Mouse (Mus musculus): Measurements from ENCODE around the gene Pcsk5. TPM values are rescaled to one million over a fixed set of nuclear protein-coding genes. Genes with fewer than 3 reads are reported as not detected.
A peak's percentile ranks its signal among the peaks of the same experiment; 100 is the strongest.

Gene Pcsk5
- polyA plus RNA-seq, 1 experiment = 6.3 TPM

- DNase-seq (ENCODE audit: low read depth) = no peak
- TF ChIP-seq POLR2A (IDR thresholded peaks at IDR 0.05; ENCODE audit: borderline replicate concordance, extremely low read depth, insufficient read depth, insufficient read length, poor library complexity, severe bottlenecking) = no peak
- TF ChIP-seq CTCF (IDR thresholded peaks at IDR 0.05; ENCODE audit: borderline replicate concordance, extremely low read depth, insufficient read depth, insufficient read length) = no peak
These were observed 366.2 kb downstream of the Pcsk5 start for GRCm38 (mm10) chr19:17471196-17471595.

GRCm38 (mm10) chr19:17467556-17468211, 369.7 kb downstream of the Pcsk5 start:
- peak; percentile 82 for DNase-seq (ENCODE audit: low read depth)
- TF ChIP-seq CTCF (IDR thresholded peaks at IDR 0.05; ENCODE audit: borderline replicate concordance, extremely low read depth, insufficient read depth, insufficient read length) (peak; percentile 69; the same call in 1 of the 2 replicates), POLR2A (IDR thresholded peaks at IDR 0.05; ENCODE audit: borderline replicate concordance, extremely low read depth, insufficient read depth, insufficient read length, poor library complexity, severe bottlenecking) (no peak)

- TF ChIP-seq CTCF (IDR thresholded peaks at IDR 0.05; ENCODE audit: borderline replicate concordance, extremely low read depth, insufficient read depth, insufficient read length) (no peak), POLR2A (IDR thresholded peaks at IDR 0.05; ENCODE audit: borderline replicate concordance, extremely low read depth, insufficient read depth, insufficient read length, poor library complexity, severe bottlenecking) (no peak)
- DNase-seq (ENCODE audit: low read depth) = no peak
These were observed 385.4 kb downstream of the Pcsk5 start for GRCm38 (mm10) chr19:17452001-17452400.

- no peak for DNase-seq (ENCODE audit: low read depth)
- no peak for TF ChIP-seq CTCF (IDR thresholded peaks at IDR 0.05; ENCODE audit: borderline replicate concordance, extremely low read depth, insufficient read depth, insufficient read length)
- no peak for TF ChIP-seq POLR2A (IDR thresholded peaks at IDR 0.05; ENCODE audit: borderline replicate concordance, extremely low read depth, insufficient read depth, insufficient read length, poor library complexity, severe bottlenecking)
These were observed 393.9 kb downstream of the Pcsk5 start for GRCm38 (mm10) chr19:17443581-17443980.

- DNase-seq (ENCODE audit: low read depth) = peak; percentile 29
These were observed 397.8 kb downstream of the Pcsk5 start for GRCm38 (mm10) chr19:17439476-17440189.

GRCm38 (mm10) chr19:17436651-17437050, 400.8 kb downstream of the Pcsk5 start:
- TF ChIP-seq POLR2A (IDR thresholded peaks at IDR 0.05; ENCODE audit: borderline replicate concordance, extremely low read depth, insufficient read depth, insufficient read length, poor library complexity, severe bottlenecking) = no peak
- no peak for TF ChIP-seq CTCF (IDR thresholded peaks at IDR 0.05; ENCODE audit: borderline replicate concordance, extremely low read depth, insufficient read depth, insufficient read length)
- DNase-seq (ENCODE audit: low read depth) = no peak

More at GRCm38 (mm10) chr19:17439476-17440189, 397.8 kb downstream of the Pcsk5 start:
- TF ChIP-seq CTCF (IDR thresholded peaks at IDR 0.05; ENCODE audit: borderline replicate concordance, extremely low read depth, insufficient read depth, insufficient read length) (no peak), POLR2A (IDR thresholded peaks at IDR 0.05; ENCODE audit: borderline replicate concordance, extremely low read depth, insufficient read depth, insufficient read length, poor library complexity, severe bottlenecking) (no peak)

GRCm38 (mm10) chr19:17428561-17428914, 408.9 kb downstream of the Pcsk5 start:
- TF ChIP-seq CTCF (IDR thresholded peaks at IDR 0.05; ENCODE audit: borderline replicate concordance, extremely low read depth, insufficient read depth, insufficient read length) (no peak), POLR2A (IDR thresholded peaks at IDR 0.05; ENCODE audit: borderline replicate concordance, extremely low read depth, insufficient read depth, insufficient read length, poor library complexity, severe bottlenecking) (no peak)
- DNase-seq (ENCODE audit: low read depth) = no peak

GRCm38 (mm10) chr19:17427824-17428560, 409.4 kb downstream of the Pcsk5 start:
- DNase-seq (ENCODE audit: low read depth) = no peak
- TF ChIP-seq CTCF (IDR thresholded peaks at IDR 0.05; ENCODE audit: borderline replicate concordance, extremely low read depth, insufficient read depth, insufficient read length) = no peak
- TF ChIP-seq POLR2A (IDR thresholded peaks at IDR 0.05; ENCODE audit: borderline replicate concordance, extremely low read depth, insufficient read depth, insufficient read length, poor library complexity, severe bottlenecking) = no peak

- no peak for DNase-seq (ENCODE audit: low read depth)
- TF ChIP-seq POLR2A (IDR thresholded peaks at IDR 0.05; ENCODE audit: borderline replicate concordance, extremely low read depth, insufficient read depth, insufficient read length, poor library complexity, severe bottlenecking) (no peak), CTCF (IDR thresholded peaks at IDR 0.05; ENCODE audit: borderline replicate concordance, extremely low read depth, insufficient read depth, insufficient read length) (no peak)
These were observed 414.1 kb downstream of the Pcsk5 start for GRCm38 (mm10) chr19:17423306-17423705.

GRCm38 (mm10) chr19:17417855-17418254, 419.6 kb downstream of the Pcsk5 start:
- TF ChIP-seq CTCF (IDR thresholded peaks at IDR 0.05; ENCODE audit: borderline replicate concordance, extremely low read depth, insufficient read depth, insufficient read length) (no peak), POLR2A (IDR thresholded peaks at IDR 0.05; ENCODE audit: borderline replicate concordance, extremely low read depth, insufficient read depth, insufficient read length, poor library complexity, severe bottlenecking) (no peak)
- DNase-seq (ENCODE audit: low read depth) = no peak

- DNase-seq (ENCODE audit: low read depth) = peak; percentile 2
- TF ChIP-seq CTCF (IDR thresholded peaks at IDR 0.05; ENCODE audit: borderline replicate concordance, extremely low read depth, insufficient read depth, insufficient read length) (no peak), POLR2A (IDR thresholded peaks at IDR 0.05; ENCODE audit: borderline replicate concordance, extremely low read depth, insufficient read depth, insufficient read length, poor library complexity, severe bottlenecking) (no peak)
These were observed 424.4 kb downstream of the Pcsk5 start for GRCm38 (mm10) chr19:17412915-17413459.

Measured in brain, embryonic 14.5 days (tissue).